Mouse (Mus musculus) MEL-GATA-1-ER (cell line): ENCODE data around the gene Bend3.

Source experiments
- DNase-seq: peaks from one replicate; pipeline ENCODE4 v3.0.0-alpha.2; 2012; ENCODE audit warnings: low read depth; ENCODE audit errors: extremely low read depth

Gene Bend3

DNA sequence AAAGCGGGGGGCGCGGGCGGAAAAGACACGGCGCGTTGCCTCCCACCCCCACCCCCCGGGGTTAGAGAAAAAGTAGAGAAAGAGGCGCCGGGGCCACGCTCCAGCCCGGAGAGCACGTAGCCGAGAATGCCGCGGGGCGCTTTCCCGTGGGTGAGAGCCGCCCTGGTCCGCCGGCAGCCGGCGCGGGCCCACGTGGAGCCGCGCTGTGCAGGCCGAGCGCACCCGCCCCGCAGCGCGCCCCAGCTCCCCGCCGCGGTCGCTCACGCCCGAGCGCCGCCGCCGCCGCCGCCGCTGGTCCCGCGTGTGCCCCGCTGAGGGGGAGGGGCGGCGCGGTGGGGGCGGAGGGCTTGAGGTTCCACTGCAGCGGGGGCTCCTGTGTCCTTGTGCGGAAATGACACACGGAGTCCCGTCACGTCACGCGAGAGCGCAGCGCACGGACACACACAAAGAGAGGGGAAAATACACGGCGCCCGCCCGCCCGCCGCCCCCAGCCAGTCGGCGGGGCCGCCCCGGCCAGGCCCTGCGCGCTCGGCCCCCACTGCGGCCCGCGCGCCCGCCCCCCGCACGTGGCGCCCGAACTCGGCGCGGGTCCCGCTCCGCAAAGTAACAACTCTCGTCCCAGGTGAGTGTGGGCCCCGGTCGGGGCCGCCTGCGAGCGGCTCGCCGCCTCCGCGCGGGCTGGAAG is at the start of gene Bend3:
Bend3 (plus strand) TSS at position 81 of the 685 bp plus-strand sequence.
- DNase-seq: no peak

DNA sequence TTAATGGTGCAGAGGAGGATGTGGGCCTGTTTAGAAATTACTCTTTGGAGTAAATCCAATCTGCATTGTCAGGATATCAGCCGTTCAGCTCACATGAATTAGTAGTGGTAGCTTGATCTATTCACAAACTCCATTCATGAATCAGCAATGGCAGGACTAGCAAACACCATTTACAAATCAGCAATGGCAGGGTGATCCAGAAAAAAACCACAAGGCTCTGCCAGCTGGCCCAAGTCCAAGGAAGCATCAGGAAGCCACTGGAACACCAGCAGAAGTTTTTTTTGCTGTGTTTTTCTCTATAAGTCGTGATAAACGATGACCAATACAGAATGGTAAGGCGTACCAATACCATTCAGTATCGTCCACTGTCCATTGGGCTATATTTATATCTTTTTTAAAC is 48.0 kb upstream of the Bend3 start:
- DNase-seq: no peak

GRCm38 (mm10) chr10:43434326-43434725 is 44.3 kb upstream of the Bend3 start:
- DNase-seq: no peak

DNA sequence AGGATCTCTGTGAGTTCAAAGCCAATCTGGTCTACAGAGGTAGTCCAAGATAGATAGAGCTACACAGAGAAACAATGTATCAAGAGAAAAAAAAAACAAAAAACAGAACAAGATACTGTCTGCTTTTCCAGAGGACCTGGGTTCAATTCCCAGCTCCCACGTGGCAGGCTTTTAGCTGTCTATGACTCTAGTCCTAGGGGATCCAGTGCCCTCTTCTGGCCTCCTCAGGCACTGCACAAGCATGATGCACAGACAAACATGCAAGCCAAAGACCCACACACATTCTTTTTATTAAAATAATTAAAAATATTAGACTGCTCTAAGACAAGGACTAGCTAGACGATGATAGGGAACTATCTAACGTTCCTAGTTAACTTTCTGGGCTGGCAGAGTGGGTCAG is 42.9 kb upstream of the Bend3 start:
- DNase-seq: no peak

GRCm38 (mm10) chr10:43439492-43439941 is 39.1 kb upstream of the Bend3 start:
- no peak for DNase-seq

- DNase-seq: no peak
Measured at GRCm38 (mm10) chr10:43440050-43440449, 38.6 kb upstream of the Bend3 start.

- no peak for DNase-seq
Measured at GRCm38 (mm10) chr10:43440981-43441740, 37.5 kb upstream of the Bend3 start.

DNA sequence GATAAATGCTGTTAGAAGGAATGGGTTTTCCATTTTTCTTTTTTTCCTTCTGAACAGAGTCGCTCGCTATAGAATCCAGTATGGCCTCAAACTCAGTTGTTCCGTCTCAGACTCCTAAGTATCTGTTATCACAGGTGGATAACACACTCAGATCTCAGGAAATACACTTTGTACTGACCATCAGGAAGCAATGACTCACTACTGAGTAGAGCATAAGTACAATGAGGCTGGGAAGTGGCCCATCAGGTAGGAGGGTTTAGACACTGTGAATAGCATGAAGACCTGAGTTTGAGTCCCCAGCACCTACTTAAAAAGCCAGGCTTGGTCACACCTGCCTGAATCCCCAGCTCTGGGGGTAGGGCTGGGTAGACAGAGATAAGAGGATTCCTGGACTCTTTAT is 30.0 kb upstream of the Bend3 start:
- DNase-seq: no peak

GRCm38 (mm10) chr10:43451848-43452662 is 26.6 kb upstream of the Bend3 start:
- DNase-seq: no peak

DNA sequence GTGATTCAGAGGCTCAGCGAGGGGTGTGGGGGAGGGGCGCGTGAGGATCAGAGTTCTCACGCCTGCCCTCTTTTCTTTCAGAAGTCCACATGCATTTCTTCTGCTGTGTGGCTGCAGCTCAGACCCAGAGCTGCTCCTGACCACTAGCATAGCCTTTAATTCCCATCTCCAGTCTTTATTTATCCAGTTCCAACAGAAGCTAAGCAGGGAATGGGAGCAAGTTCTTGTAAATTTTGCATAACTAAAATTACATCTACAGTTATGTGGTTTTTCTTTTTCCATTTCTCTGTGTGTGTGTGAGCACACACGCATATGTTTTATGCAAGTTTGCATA is 26.0 kb upstream of the Bend3 start:
- DNase-seq: no peak

DNA sequence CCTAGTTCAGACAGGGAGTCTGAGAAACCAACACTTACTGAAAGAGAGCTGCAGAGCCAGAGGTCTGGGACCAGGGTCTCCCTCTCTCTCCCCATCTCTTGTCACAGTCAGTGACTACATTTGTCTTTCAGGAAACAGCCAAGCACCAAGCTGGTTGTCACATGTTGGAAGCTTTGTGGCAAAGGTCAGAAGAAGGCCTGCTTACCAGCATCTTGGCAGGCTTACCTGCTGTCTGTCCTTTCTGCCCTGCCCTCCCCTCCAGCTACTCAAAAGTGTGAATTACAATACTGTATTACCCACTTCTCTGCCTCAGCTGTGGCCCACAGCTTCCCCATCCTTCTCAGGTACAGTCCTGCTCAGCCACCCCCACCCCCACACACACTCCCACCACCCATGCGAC is 24.4 kb upstream of the Bend3 start:
- no peak for DNase-seq

DNA sequence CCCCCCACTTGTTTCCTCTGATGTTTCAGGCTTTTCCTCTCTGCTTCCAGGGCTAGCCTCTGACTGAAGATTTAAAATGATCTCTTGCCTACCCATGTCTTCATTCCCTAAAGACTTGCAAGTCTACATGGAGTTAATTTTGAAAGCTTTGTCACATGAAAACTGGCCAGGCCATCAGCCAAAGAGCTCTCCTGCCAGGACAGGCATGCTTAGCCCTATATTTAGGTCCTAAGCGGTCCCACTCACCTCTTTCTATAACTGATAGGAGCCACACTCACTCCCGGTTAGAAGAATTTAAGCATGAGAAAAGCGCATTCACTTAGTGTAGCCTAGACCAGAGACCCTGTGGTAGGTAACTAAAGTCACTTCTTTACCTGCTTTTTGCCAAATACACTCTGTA is 24.0 kb upstream of the Bend3 start:
- no peak for DNase-seq

DNA sequence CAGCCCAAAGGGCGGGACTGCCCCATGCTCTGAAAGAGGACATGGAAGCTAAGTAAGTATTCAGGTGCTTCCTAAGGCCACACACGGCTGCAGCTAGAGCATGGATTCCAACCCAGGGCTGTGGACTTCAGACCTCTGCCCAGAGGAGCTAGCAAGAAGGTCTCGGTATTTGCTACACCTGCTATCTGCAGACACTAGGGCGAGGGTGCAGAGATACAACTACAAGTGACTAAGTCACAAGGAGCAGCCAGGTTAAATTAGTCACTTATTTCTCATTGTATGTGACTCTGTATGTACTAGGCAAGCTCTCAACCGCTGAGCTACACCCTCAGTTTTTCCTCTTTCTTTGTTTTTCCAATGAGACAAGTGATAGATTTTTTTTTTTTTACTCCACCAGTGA is 15.8 kb upstream of the Bend3 start:
- DNase-seq: no peak

GRCm38 (mm10) chr10:43463227-43463626 is 15.4 kb upstream of the Bend3 start:
- DNase-seq: no peak

DNA sequence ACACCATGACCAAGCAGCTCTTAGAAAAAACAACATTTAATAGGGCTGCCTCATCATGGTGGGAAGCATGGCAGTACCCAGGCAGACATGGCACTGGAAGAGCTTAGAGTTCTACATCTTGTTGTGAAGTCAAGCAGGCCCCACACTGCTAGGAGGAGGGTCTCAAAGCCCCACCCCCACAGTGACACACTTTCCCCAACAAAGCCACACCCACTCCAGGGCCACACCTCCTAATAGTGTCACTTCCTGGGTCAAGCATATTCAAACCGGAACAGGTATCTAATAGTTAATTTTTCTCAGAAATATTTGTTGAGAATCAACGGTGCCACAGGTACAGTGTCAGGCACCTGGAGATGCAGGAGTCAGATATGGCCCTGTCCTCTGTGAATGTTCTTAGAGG is 12.4 kb upstream of the Bend3 start:
- DNase-seq: no peak

- peak; percentile 63 for DNase-seq
Measured at GRCm38 (mm10) chr10:43467659-43468058, 11.0 kb upstream of the Bend3 start.

- DNase-seq: no peak
Measured at GRCm38 (mm10) chr10:43468293-43468692, 10.3 kb upstream of the Bend3 start.

- peak; percentile 51 for DNase-seq
Measured at GRCm38 (mm10) chr10:43475376-43475775, 3.3 kb upstream of the Bend3 start.

DNA sequence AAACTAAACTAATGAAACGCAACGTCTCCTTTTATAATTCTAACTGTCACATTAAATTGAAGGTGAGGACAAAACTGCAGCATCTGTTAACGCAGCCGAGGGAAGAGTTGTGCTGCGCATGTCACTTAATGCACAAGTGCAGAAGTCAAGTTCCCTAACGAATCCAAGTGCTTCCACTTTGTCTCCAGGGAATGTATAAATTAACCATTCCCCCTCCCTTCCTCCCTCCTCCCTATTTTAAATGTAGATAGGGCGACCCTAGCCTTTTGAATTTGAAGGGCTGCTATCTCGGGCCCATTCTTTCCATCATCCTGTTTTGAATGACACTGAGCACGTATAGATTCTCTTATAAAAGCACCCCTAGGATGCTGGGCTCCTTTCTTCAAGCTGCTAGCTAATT is 1.2 kb upstream of the Bend3 start:
- no peak for DNase-seq

DNA sequence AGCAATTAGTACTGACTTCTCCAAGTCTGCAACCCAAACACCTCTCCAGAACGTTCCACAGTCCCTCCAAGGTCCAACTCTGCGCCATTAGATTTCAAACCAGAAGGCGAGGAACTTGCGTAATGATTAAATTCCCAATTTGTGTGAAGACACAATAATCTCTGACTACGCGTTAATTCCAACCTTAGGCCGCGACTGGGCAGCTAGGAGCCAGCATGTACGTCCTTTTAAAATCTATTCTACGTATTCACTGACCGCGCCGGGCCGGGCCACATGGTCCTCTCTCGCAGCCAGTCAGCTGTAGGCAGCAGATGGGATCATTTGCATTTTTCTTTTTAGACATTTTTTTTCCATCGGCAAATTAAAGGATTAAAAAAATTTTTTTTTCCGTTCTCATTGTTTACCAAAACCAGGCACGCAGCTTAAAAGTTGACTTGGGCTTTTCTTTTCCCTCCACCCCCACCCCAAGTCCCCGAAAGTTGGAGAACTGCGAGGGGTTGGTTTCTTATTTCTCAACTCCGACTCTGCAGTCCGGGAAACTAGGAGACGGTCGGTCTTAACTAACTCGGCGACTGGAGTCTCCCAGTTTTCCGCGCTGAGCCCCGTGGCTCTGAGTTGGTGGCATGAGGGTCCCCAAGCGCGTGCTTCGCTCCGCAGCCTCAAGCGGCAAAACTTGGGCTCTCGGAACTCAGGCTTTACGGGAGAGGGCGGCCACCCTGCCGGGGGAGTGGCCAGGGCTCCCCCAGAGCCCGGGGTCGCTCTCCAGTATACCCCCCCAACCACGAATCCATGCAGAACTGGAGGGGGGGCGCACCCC is 558 bp upstream of the Bend3 start:
- DNase-seq: peak; percentile 63

GRCm38 (mm10) chr10:43479436-43480157 is 966 bp downstream of the Bend3 start:
- DNase-seq: no peak
